17 mouse cellular contexts compared by ENCODE assay signal in genomic region chr3:48887885-48888284, GRCm38 (mm10).
"Had no signal": no experiment of that assay in that cellular context is flagged by ENCODE, and none has a peak within 500 bp of the region (broad histone marks: within the 10 kb centered on the region; RNA-seq: fewer than 3 reads in every experiment).

No protein-coding gene starts in this region.

- ATAC-seq: inflammation-experienced regulatory T-cells, adult 6 months; liver, postnatal 0 days; lung, postnatal 0 days; midbrain, embryonic 15.5 days had no signal

- H3K4me1 ChIP-seq: limb, embryonic 12.5 days; limb, embryonic 15.5 days; midbrain, embryonic 15.5 days; neural tube, embryonic 13.5 days had no signal

- H3K4me2 ChIP-seq: limb, embryonic 12.5 days; limb, embryonic 15.5 days; liver, embryonic 11.5 days; lung, embryonic 14.5 days; midbrain, embryonic 15.5 days; neural tube, embryonic 13.5 days had no signal

- H3K27me3 ChIP-seq: limb, embryonic 12.5 days; limb, embryonic 15.5 days; midbrain, embryonic 15.5 days; neural tube, embryonic 13.5 days had no signal

- H3K9ac ChIP-seq: limb, embryonic 12.5 days; limb, embryonic 15.5 days; liver, embryonic 14.5 days; liver, postnatal 0 days; lung, embryonic 14.5 days; midbrain, embryonic 15.5 days; neural tube, embryonic 13.5 days had no signal

- H3K4me3 ChIP-seq: limb, embryonic 12.5 days; limb, embryonic 15.5 days; midbrain, embryonic 15.5 days; myocyte; neural tube, embryonic 13.5 days had no signal

- DNase-seq: kidney, adult 18-20 months; kidney, adult 9 months; kidney, postnatal 14 days; kidney, postnatal 4 days; left cerebral cortex, postnatal 4 days; liver, postnatal 0 days; lung, embryonic 14.5 days; thymus, postnatal 25 days had no signal

- H3K36me3 ChIP-seq: limb, embryonic 12.5 days; limb, embryonic 15.5 days; midbrain, embryonic 15.5 days; neural tube, embryonic 13.5 days had no signal

- H3K9me3 ChIP-seq: limb, embryonic 12.5 days; limb, embryonic 15.5 days; midbrain, embryonic 15.5 days; neural tube, embryonic 13.5 days had no signal

- H3K27ac ChIP-seq: limb, embryonic 12.5 days; limb, embryonic 15.5 days; liver, embryonic 14.5 days; midbrain, embryonic 15.5 days; neural tube, embryonic 13.5 days had no signal
